ENCODE assay signal across 9 mouse cellular contexts in the genomic region with DNA sequence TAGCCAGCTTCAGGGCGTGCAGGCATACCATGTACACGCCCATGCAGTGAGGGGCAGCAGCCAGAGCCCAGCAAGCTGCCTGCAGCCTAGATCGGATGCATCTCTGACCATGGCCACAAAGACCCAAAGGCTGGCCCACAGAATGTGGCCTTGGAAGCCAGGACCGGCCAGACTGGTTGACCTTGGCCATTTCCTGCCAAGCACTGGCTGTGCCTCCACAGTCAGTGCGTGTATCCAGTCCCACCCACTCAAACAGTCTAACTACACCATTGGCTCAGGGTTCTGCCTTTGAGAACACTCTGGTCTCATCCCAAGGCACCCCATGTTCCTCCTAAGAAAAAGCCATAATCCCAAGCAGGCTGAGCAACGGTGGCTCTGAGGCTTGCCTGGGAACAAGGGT.
A peak's percentile ranks its signal among the peaks of the same experiment; 100 is the strongest.
DNase-seq lines count a peak whose midpoint lies in the region; ATAC-seq and TF ChIP-seq lines count a peak whose summit lies in the region.
"Had no signal": no experiment of that assay in that cellular context is flagged by ENCODE, and none has a peak within 500 bp of the region (broad histone marks: within the 10 kb centered on the region; RNA-seq: fewer than 3 reads in every experiment).

No protein-coding gene starts in this region.

- no peak overlapping the region for H3K4me2 ChIP-seq in kidney, embryonic 15.5 days
- no peak overlapping the region for H3K4me2 ChIP-seq in hindbrain, embryonic 14.5 days (replicated peaks)
- H3K4me2 ChIP-seq: intestine, embryonic 15.5 days had no signal

- no peaks in the 10 kb centered on the region for H3K9me3 ChIP-seq in kidney, embryonic 15.5 days (replicated peaks)
- no peaks in the 10 kb centered on the region for H3K9me3 ChIP-seq in E14TG2a.4 (ENCODE audit: low read length)
- H3K9me3 ChIP-seq in hindbrain, embryonic 14.5 days (ENCODE audit: control insufficient read depth, low read length) = no peaks in the 10 kb centered on the region
- H3K9me3 ChIP-seq: intestine, embryonic 15.5 days had no signal

- WGBS in kidney, embryonic 15.5 days = 43% methylated on average over 6 of the region's 6 CpGs
- WGBS in hindbrain, embryonic 14.5 days = 73% methylated on average over 6 of the region's 6 CpGs

- peak overlapping the region; percentile 73 for H3K27ac ChIP-seq in kidney, embryonic 15.5 days
- H3K27ac ChIP-seq in hindbrain, embryonic 14.5 days = peak overlapping the region; percentile 63
- H3K27ac ChIP-seq: intestine, embryonic 15.5 days had no signal

- no peak for DNase-seq in kidney, adult 11 months
- peak; percentile 87 for DNase-seq in 416B (ENCODE audit: low read depth)
- no peak for DNase-seq in hindbrain, embryonic 14.5 days (ENCODE audit: low spot score)
- no peak for DNase-seq in layer of hippocampus, postnatal 36 days
- DNase-seq: retina, postnatal 1 day had no signal

- no peak for TF ChIP-seq CTCF in E14TG2a.4 (conservative IDR thresholded peaks at IDR 0.05; ENCODE audit: low read length)

- H3K4me1 ChIP-seq in kidney, embryonic 15.5 days = peaks cover 74% of the 10 kb centered on the region
- H3K4me1 ChIP-seq in E14TG2a.4 (replicated peaks; ENCODE audit: low read depth, low read length) = peaks cover 79% of the 10 kb centered on the region
- peaks cover 57% of the 10 kb centered on the region for H3K4me1 ChIP-seq in hindbrain, embryonic 14.5 days (replicated peaks; ENCODE audit: control insufficient read depth, insufficient read depth, low read length)

- no peak overlapping the region for H3K9ac ChIP-seq in kidney, embryonic 15.5 days
- no peak overlapping the region for H3K9ac ChIP-seq in hindbrain, embryonic 14.5 days
- H3K9ac ChIP-seq: intestine, embryonic 15.5 days had no signal

- no peak; the same call in 1 of the 2 replicates for ATAC-seq in kidney, embryonic 15.5 days (replicated peaks; ENCODE audit: low FRiP score)
- ATAC-seq in hindbrain, embryonic 14.5 days (ENCODE audit: low FRiP score) = no peak
- ATAC-seq in erythroid progenitor cell, adult 5-6 weeks (replicated peaks; ENCODE audit: low FRiP score, poor library complexity, severe bottlenecking) = no peak
- ATAC-seq: intestine, embryonic 15.5 days had no signal

- no peak overlapping the region for H3K4me3 ChIP-seq in kidney, embryonic 15.5 days (replicated peaks)
- peak overlapping the region; percentile 35; the same call in 1 of the 2 replicates for H3K4me3 ChIP-seq in E14TG2a.4 (replicated peaks; ENCODE audit: low read length)
- no peak overlapping the region for H3K4me3 ChIP-seq in hindbrain, embryonic 14.5 days (replicated peaks; ENCODE audit: low read length)
- H3K4me3 ChIP-seq: intestine, embryonic 15.5 days had no signal

- H3K27me3 ChIP-seq in kidney, embryonic 15.5 days = no peaks in the 10 kb centered on the region
- no peaks in the 10 kb centered on the region for H3K27me3 ChIP-seq in E14TG2a.4 (ENCODE audit: insufficient read depth, low read length)
- H3K27me3 ChIP-seq in hindbrain, embryonic 14.5 days (ENCODE audit: control insufficient read depth, insufficient read depth, low read length) = no peaks in the 10 kb centered on the region
- H3K27me3 ChIP-seq: intestine, embryonic 15.5 days had no signal

- H3K36me3 ChIP-seq in kidney, embryonic 15.5 days = no peaks in the 10 kb centered on the region
- H3K36me3 ChIP-seq in E14TG2a.4 (ENCODE audit: insufficient read depth, low read length) = peaks cover 7% of the 10 kb centered on the region; the same call in 1 of the 2 replicates
- no peaks in the 10 kb centered on the region for H3K36me3 ChIP-seq in hindbrain, embryonic 14.5 days (replicated peaks; ENCODE audit: control insufficient read depth, insufficient read depth)
- H3K36me3 ChIP-seq: intestine, embryonic 15.5 days had no signal
